Mouse (Mus musculus) forelimb bud, embryonic 11.5 days (tissue): ENCODE results near the gene Dnpep.
A peak's percentile ranks its signal among the peaks of the same experiment; 100 is the strongest.

Experiments
- DNase-seq: peaks from one replicate; pipeline ENCODE4 v3.0.0-alpha.2; 2012; ENCODE audit warnings: low read depth, low spot score

The Dnpep gene

GRCm38 (mm10) chr1:75317241-75318201 is at the start of gene Dnpep:
Gene Dnpep (minus strand): TSS chr1:75317990.
- DNase-seq, result peak; percentile 99

- no peak for DNase-seq
These were observed 47.8 kb upstream of the Dnpep start for GRCm38 (mm10) chr1:75365510-75366137.

- no peak for DNase-seq
These were observed 46.1 kb upstream of the Dnpep start for GRCm38 (mm10) chr1:75363868-75364267.

GRCm38 (mm10) chr1:75361750-75362149 is 44.0 kb upstream of the Dnpep start:
- no peak for DNase-seq

- DNase-seq, result no peak
These were observed 43.3 kb upstream of the Dnpep start for GRCm38 (mm10) chr1:75361123-75361522.

GRCm38 (mm10) chr1:75360112-75361031 is 42.6 kb upstream of the Dnpep start, which contains the start of gene Des:
Gene Des (plus strand): TSS chr1:75360329.
- no peak for DNase-seq

GRCm38 (mm10) chr1:75359346-75359745 is 41.6 kb upstream of the Dnpep start:
- no peak for DNase-seq

GRCm38 (mm10) chr1:75358009-75358408 is 40.2 kb upstream of the Dnpep start:
- DNase-seq, result no peak

GRCm38 (mm10) chr1:75357261-75357660 is 39.5 kb upstream of the Dnpep start:
- no peak for DNase-seq

GRCm38 (mm10) chr1:75349275-75349674 is 31.5 kb upstream of the Dnpep start:
- no peak for DNase-seq

GRCm38 (mm10) chr1:75347279-75347678 is 29.5 kb upstream of the Dnpep start:
- DNase-seq, result no peak

- DNase-seq, result no peak
These were observed 27.5 kb upstream of the Dnpep start for GRCm38 (mm10) chr1:75345036-75345935.

- peak; percentile 43 for DNase-seq
These were observed 26.7 kb upstream of the Dnpep start for GRCm38 (mm10) chr1:75344291-75345035.

- peak; percentile 77 for DNase-seq
These were observed 25.2 kb upstream of the Dnpep start for GRCm38 (mm10) chr1:75342874-75343416.

GRCm38 (mm10) chr1:75340519-75340918 is 22.7 kb upstream of the Dnpep start:
- DNase-seq, result no peak

- no peak for DNase-seq
These were observed 21.5 kb upstream of the Dnpep start for GRCm38 (mm10) chr1:75339337-75339736.

GRCm38 (mm10) chr1:75338091-75338694 is 20.4 kb upstream of the Dnpep start:
- peak; percentile 69 for DNase-seq

GRCm38 (mm10) chr1:75337097-75337496 is 19.3 kb upstream of the Dnpep start:
- DNase-seq, result no peak

GRCm38 (mm10) chr1:75336461-75336860 is 18.7 kb upstream of the Dnpep start:
- DNase-seq, result no peak
